Mouse (Mus musculus) B cell, adult 2 months (primary cell): ENCODE results near the gene Dnaja1.
A peak's percentile ranks its signal among the peaks of the same experiment; 100 is the strongest.

ENCODE experiments used
- DNase-seq, 2 experiments: peaks; one replicate each; pipeline ENCODE4 v3.0.0; 2022

The Dnaja1 gene

GRCm38 (mm10) chr4:40757157-40757779 is 35.3 kb downstream of the Dnaja1 start:
- peak; percentile 43 to 49 for DNase-seq

- DNase-seq = peak; percentile 99
Measured at GRCm38 (mm10) chr4:40757780-40758420, 36.0 kb downstream of the Dnaja1 start, which contains the start of gene Smu1. Gene Smu1 (minus strand): TSS chr4:40757923.

GRCm38 (mm10) chr4:40759876-40760275 is 37.9 kb downstream of the Dnaja1 start:
- no peak for DNase-seq

GRCm38 (mm10) chr4:40774279-40775259 is 52.6 kb downstream of the Dnaja1 start:
- DNase-seq = peak; percentile 86 to 89

GRCm38 (mm10) chr4:40776416-40776815 is 54.5 kb downstream of the Dnaja1 start:
- DNase-seq = peak; percentile 58 to 66

GRCm38 (mm10) chr4:40777116-40777515 is 55.2 kb downstream of the Dnaja1 start:
- DNase-seq = no peak

GRCm38 (mm10) chr4:40778656-40779055 is 56.7 kb downstream of the Dnaja1 start:
- DNase-seq = peak; percentile 37 to 44

- peak; percentile 83 to 88 for DNase-seq
Measured at GRCm38 (mm10) chr4:40781143-40781542, 59.2 kb downstream of the Dnaja1 start.

GRCm38 (mm10) chr4:40781797-40782495 is 60.0 kb downstream of the Dnaja1 start:
- DNase-seq = peak; percentile 75 to 81

- no peak for DNase-seq
Measured at GRCm38 (mm10) chr4:40783049-40783448, 61.1 kb downstream of the Dnaja1 start.

GRCm38 (mm10) chr4:40784556-40785169 is 62.7 kb downstream of the Dnaja1 start:
- no peak for DNase-seq

- peak; percentile 41 to 50 for DNase-seq
Measured at GRCm38 (mm10) chr4:40785620-40786166, 63.7 kb downstream of the Dnaja1 start.

GRCm38 (mm10) chr4:40786578-40786977 is 64.6 kb downstream of the Dnaja1 start:
- DNase-seq = no peak
